Mouse (Mus musculus): Measurements from ENCODE around the gene Chst4. TPM values are rescaled to one million over a fixed set of nuclear protein-coding genes. Genes with fewer than 3 reads are reported as not detected.

The Chst4 gene
- polyA plus RNA-seq, 1 experiment from 2014 or later: 1.9 TPM

GRCm38 (mm10) chr8:110065676-110066075 lies 26.1 kb upstream of the Chst4 start:
- Histone ChIP-seq H3K9ac (replicated peaks; ENCODE audit: low read depth) (no peak overlapping the region), H3K9me3 (ENCODE audit: low read length) (no peaks in the 10 kb centered on the region; the same call in 1 of the 2 replicates), H3K27me3 (replicated peaks; ENCODE audit: insufficient read depth, low read length) (no peaks in the 10 kb centered on the region), H3K4me1 (ENCODE audit: insufficient read depth, low read depth, low read length) (no peaks in the 10 kb centered on the region), H3K27ac (ENCODE audit: low read length) (no peak overlapping the region), H3K36me3 (ENCODE audit: insufficient read depth, low read length) (no peaks in the 10 kb centered on the region), H3K4me2 (replicated peaks; ENCODE audit: low read depth, low read length) (no peak overlapping the region), H3K4me3 (ENCODE audit: low read depth, low read length) (no peak overlapping the region)
- DNase-seq (ENCODE audit: low spot score): no peak
- no peak for ATAC-seq
- TF ChIP-seq CTCF (IDR thresholded peaks at IDR 0.05): no peak
- TF ChIP-seq EP300 (IDR thresholded peaks at IDR 0.05): no peak
- WGBS: 95% methylated on average over 4 of the region's 4 CpGs

- Histone ChIP-seq H3K9me3 (ENCODE audit: low read length) (no peaks in the 10 kb centered on the region; the same call in 1 of the 2 replicates), H3K27ac (ENCODE audit: low read length) (no peak overlapping the region), H3K27me3 (replicated peaks; ENCODE audit: insufficient read depth, low read length) (no peaks in the 10 kb centered on the region), H3K4me2 (replicated peaks; ENCODE audit: low read depth, low read length) (no peak overlapping the region), H3K9ac (replicated peaks; ENCODE audit: low read depth) (no peak overlapping the region), H3K4me3 (ENCODE audit: low read depth, low read length) (no peak overlapping the region), H3K36me3 (ENCODE audit: insufficient read depth, low read length) (no peaks in the 10 kb centered on the region), H3K4me1 (ENCODE audit: insufficient read depth, low read depth, low read length) (no peaks in the 10 kb centered on the region)
- DNase-seq (ENCODE audit: low spot score): no peak
- no peak for ATAC-seq
- 77% methylated on average over 18 of the region's 18 CpGs for WGBS
- TF ChIP-seq CTCF (IDR thresholded peaks at IDR 0.05): no peak
- TF ChIP-seq EP300 (IDR thresholded peaks at IDR 0.05): no peak
Measured at GRCm38 (mm10) chr8:110064606-110065365, 25.2 kb upstream of the Chst4 start.

GRCm38 (mm10) chr8:110064161-110064560 lies 24.6 kb upstream of the Chst4 start:
- Histone ChIP-seq H3K36me3 (ENCODE audit: insufficient read depth, low read length) (no peaks in the 10 kb centered on the region), H3K4me2 (replicated peaks; ENCODE audit: low read depth, low read length) (no peak overlapping the region), H3K4me3 (ENCODE audit: low read depth, low read length) (no peak overlapping the region), H3K9me3 (ENCODE audit: low read length) (no peaks in the 10 kb centered on the region; the same call in 1 of the 2 replicates), H3K9ac (replicated peaks; ENCODE audit: low read depth) (no peak overlapping the region), H3K27ac (ENCODE audit: low read length) (no peak overlapping the region), H3K27me3 (replicated peaks; ENCODE audit: insufficient read depth, low read length) (no peaks in the 10 kb centered on the region), H3K4me1 (ENCODE audit: insufficient read depth, low read depth, low read length) (no peaks in the 10 kb centered on the region)
- ATAC-seq: no peak
- DNase-seq (ENCODE audit: low spot score): no peak
- 54% methylated on average over 9 of the region's 9 CpGs for WGBS
- TF ChIP-seq EP300 (IDR thresholded peaks at IDR 0.05) (no peak), CTCF (IDR thresholded peaks at IDR 0.05) (no peak)

- DNase-seq (ENCODE audit: low spot score) (no peak), ATAC-seq (no peak)
- Histone ChIP-seq H3K4me3 (ENCODE audit: low read depth, low read length) (no peak overlapping the region), H3K9ac (replicated peaks; ENCODE audit: low read depth) (no peak overlapping the region), H3K4me2 (replicated peaks; ENCODE audit: low read depth, low read length) (no peak overlapping the region), H3K9me3 (ENCODE audit: low read length) (no peaks in the 10 kb centered on the region; the same call in 1 of the 2 replicates), H3K27me3 (replicated peaks; ENCODE audit: insufficient read depth, low read length) (no peaks in the 10 kb centered on the region), H3K4me1 (ENCODE audit: insufficient read depth, low read depth, low read length) (no peaks in the 10 kb centered on the region), H3K36me3 (ENCODE audit: insufficient read depth, low read length) (no peaks in the 10 kb centered on the region), H3K27ac (ENCODE audit: low read length) (no peak overlapping the region)
- WGBS: 54% methylated on average over 8 of the region's 8 CpGs
- no peak for TF ChIP-seq CTCF (IDR thresholded peaks at IDR 0.05)
- TF ChIP-seq EP300 (IDR thresholded peaks at IDR 0.05): no peak
Measured at GRCm38 (mm10) chr8:110058207-110058606, 18.7 kb upstream of the Chst4 start.

- H3K27me3 ChIP-seq (replicated peaks; ENCODE audit: insufficient read depth, low read length): no peaks in the 10 kb centered on the region
- TF ChIP-seq CTCF (IDR thresholded peaks at IDR 0.05) (no peak), EP300 (IDR thresholded peaks at IDR 0.05) (no peak)
- H3K4me3 ChIP-seq (ENCODE audit: low read depth, low read length): no peak overlapping the region
- no peaks in the 10 kb centered on the region for H3K4me1 ChIP-seq (ENCODE audit: insufficient read depth, low read depth, low read length)
- H3K36me3 ChIP-seq (ENCODE audit: insufficient read depth, low read length): no peaks in the 10 kb centered on the region
- no peak overlapping the region for H3K4me2 ChIP-seq (replicated peaks; ENCODE audit: low read depth, low read length)
- no peak overlapping the region for H3K27ac ChIP-seq (ENCODE audit: low read length)
- H3K9ac ChIP-seq (replicated peaks; ENCODE audit: low read depth): no peak overlapping the region
- DNase-seq (ENCODE audit: low spot score) (no peak), ATAC-seq (no peak)
- H3K9me3 ChIP-seq (ENCODE audit: low read length): no peaks in the 10 kb centered on the region
- WGBS: 47% methylated on average over 6 of the region's 6 CpGs
Measured at GRCm38 (mm10) chr8:110051208-110051607, 11.7 kb upstream of the Chst4 start.

GRCm38 (mm10) chr8:110040509-110040908 lies 969 bp upstream of the Chst4 start:
- no peak for ATAC-seq
- Histone ChIP-seq H3K36me3 (ENCODE audit: insufficient read depth, low read length) (no peaks in the 10 kb centered on the region), H3K27me3 (replicated peaks; ENCODE audit: insufficient read depth, low read length) (no peaks in the 10 kb centered on the region), H3K4me2 (replicated peaks; ENCODE audit: low read depth, low read length) (no peak overlapping the region), H3K9ac (replicated peaks; ENCODE audit: low read depth) (no peak overlapping the region), H3K4me1 (ENCODE audit: insufficient read depth, low read depth, low read length) (no peaks in the 10 kb centered on the region), H3K4me3 (ENCODE audit: low read depth, low read length) (no peak overlapping the region), H3K9me3 (ENCODE audit: low read length) (no peaks in the 10 kb centered on the region), H3K27ac (ENCODE audit: low read length) (no peak overlapping the region)
- WGBS: 67% methylated on average over 4 of the region's 4 CpGs
- TF ChIP-seq EP300 (IDR thresholded peaks at IDR 0.05): no peak
- no peak for TF ChIP-seq CTCF (IDR thresholded peaks at IDR 0.05)
- no peak for DNase-seq (ENCODE audit: low spot score)

All from lung, postnatal 0 days (tissue).